Mouse (Mus musculus) stomach, postnatal 0 days (tissue): ENCODE data around the gene Sergef.

Experiments used
- CTCF ChIP-seq: IDR thresholded peaks from 2 replicates; pipeline ENCODE4 v1.5.1; 2016; ENCODE audit warnings: antibody characterized with exemption, low read depth, mild to moderate bottlenecking, moderate library complexity
- EP300 ChIP-seq: optimal IDR thresholded peaks from 2 replicates; pipeline ENCODE3; 2016; ENCODE audit warnings: antibody characterized with exemption

DNA sequence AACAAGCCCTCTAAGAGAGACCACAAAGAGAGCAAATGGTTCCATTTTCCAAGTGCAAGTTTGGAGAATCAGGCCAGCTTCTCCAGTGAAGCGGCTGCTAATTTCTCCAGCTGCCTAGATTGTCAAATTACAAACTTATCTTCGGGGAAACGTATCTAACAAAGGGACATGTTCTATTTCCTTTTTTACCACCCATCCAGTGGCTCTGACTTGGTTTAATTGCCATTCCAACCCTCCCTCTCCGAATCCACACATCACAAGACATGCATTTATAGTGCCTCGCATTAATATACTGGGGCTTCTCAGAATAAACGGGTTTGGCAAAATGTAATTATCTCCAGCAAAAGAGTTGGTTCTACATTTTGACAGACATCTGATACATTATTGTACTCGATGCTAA is 88.4 kb downstream of the Sergef start:
- no peak for TF ChIP-seq EP300
- TF ChIP-seq CTCF, result no peak
